Mouse (Mus musculus): ENCODE results near the gene Sec22b. TPM values are rescaled to one million over a fixed set of nuclear protein-coding genes. Genes with fewer than 3 reads are reported as not detected.
A peak's percentile ranks its signal among the peaks of the same experiment; 100 is the strongest.

Sec22b gene
- polyA plus RNA-seq, 1 experiment from 2014 or later: 143 TPM

DNA sequence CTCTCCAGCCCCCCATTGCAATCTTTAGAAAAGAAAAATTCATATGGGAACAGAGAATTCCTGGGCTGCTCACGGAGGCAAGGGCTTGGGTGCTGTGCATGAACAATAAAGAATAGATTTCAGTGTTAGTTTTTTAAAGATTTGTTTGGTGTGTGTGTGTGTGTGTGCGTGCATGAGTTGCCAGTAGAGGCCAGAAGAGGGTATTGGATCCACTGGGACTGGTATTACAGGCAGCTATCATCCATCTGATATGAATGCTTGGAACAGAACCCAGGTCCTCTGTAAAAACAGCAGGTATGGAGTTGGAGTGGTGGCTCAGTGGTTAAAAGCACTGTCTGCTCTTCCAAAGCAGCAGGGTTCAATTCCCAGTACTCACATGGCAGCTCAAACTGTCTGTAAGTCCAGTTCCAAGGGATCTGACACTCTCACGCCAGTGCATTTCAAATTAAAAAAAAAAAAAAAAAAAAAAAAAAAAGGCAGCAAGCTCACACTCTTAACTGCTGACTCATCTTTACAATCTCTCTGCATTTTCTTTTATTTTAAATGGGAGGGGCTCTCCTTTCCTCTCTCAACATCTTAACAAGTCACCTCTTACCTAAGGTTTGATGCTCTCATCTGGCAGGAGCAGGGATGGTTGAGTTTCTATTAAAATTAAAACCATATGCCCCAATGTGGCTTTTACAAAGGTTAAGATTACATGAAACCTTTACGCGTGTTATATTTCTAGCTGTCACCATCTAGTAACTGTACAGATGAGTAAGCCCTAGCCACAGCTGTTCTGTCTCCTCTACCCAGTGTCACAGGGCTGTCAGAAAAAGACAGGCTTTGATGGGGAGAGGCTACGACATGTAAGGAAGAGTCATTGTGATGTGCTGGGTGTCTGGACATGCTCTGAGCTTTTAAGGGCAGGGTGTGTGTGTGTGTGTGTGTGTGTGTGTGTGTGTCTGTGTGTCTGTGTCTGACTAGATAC, 33.6 kb downstream of the Sec22b start:
- Histone ChIP-seq H3K27me3 (ENCODE audit: control insufficient read depth, insufficient read depth, low read length) (no peaks in the 10 kb centered on the region), H3K4me1 (ENCODE audit: control insufficient read depth, insufficient read depth, low read length) (peaks cover 33% of the 10 kb centered on the region), H3K27ac (ENCODE audit: low read length) (no peak overlapping the region), H3K9me3 (replicated peaks; ENCODE audit: control insufficient read depth, low read length) (no peaks in the 10 kb centered on the region), H3K9ac (ENCODE audit: low read length) (no peak overlapping the region), H3K4me2 (ENCODE audit: low read depth, low read length) (no peak overlapping the region), H3K36me3 (ENCODE audit: control insufficient read depth, insufficient read depth, low read length) (no peaks in the 10 kb centered on the region), H3K4me3 (replicated peaks; ENCODE audit: low read length) (no peak overlapping the region)
- no peak for ATAC-seq (ENCODE audit: insufficient read depth, low FRiP score)
- WGBS: 80% methylated on average over 6 of the region's 6 CpGs

DNA sequence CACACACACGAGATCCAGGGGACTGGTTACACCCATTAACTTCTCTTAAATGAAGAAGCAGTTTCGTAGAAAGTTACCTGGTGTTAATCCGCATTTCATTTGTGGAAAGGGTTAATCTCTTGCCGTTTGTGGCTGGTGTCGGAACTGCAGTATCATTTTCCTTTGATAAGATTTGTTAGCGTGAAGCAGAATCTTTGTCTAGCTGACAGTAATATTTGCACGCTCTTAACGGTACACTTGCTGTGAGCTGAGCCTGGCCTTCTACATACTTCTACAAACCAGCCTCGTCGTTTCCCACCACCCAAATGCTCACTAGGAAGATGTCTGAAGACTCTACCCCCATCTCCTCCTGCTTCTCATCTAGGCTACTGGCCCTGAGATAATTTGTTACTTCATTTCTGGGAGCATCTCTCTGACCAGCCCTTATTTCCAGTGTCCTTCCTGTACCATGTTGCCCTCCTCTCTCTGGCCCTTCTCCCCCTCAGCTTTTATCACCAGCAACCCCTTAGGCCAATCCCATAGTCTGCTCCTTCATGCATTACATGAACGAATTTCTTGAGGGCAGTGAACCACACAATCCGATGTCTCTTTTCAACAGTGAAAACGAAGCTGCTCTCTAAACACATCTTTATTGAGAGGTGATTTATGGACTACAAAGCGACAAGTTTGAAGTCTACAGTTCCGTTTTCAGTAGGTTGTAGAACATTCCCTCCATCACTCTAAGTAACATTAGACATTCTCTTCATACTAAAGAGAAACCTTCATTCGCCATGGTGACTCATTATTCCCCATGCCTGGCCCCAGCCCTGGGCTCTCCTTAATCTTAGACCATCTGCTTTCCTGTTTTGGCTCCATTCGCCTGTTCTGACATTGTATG, 36.3 kb downstream of the Sec22b start:
- Histone ChIP-seq H3K27ac (ENCODE audit: low read length) (no peak overlapping the region), H3K27me3 (ENCODE audit: control insufficient read depth, insufficient read depth, low read length) (no peaks in the 10 kb centered on the region), H3K4me2 (ENCODE audit: low read depth, low read length) (no peak overlapping the region), H3K36me3 (ENCODE audit: control insufficient read depth, insufficient read depth, low read length) (no peaks in the 10 kb centered on the region), H3K9me3 (replicated peaks; ENCODE audit: control insufficient read depth, low read length) (no peaks in the 10 kb centered on the region), H3K9ac (ENCODE audit: low read length) (no peak overlapping the region), H3K4me3 (replicated peaks; ENCODE audit: low read length) (no peak overlapping the region), H3K4me1 (ENCODE audit: control insufficient read depth, insufficient read depth, low read length) (peaks cover 49% of the 10 kb centered on the region)
- 35% methylated on average over 17 of the region's 17 CpGs for WGBS
- ATAC-seq (ENCODE audit: insufficient read depth, low FRiP score): no peak

DNA sequence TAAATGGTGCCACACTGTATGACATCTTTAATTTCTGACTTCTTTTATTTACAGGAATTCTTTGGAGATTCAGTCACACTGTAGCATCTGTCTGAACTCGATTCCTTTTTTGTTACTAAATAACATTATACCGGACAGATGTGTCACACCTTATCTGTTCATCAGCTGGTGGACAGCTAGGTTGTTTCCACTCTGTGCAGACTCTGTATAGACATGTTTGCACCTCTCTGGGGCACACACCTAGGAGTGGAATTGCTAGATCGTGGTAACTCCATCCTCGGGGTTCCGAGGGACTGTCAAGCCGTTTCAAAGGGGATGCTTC, 36.9 kb downstream of the Sec22b start:
- no peaks in the 10 kb centered on the region for H3K36me3 ChIP-seq (ENCODE audit: control insufficient read depth, insufficient read depth, low read length)
- 66% methylated on average over 6 of the region's 6 CpGs for WGBS
- H3K27ac ChIP-seq (ENCODE audit: low read length): no peak overlapping the region
- no peaks in the 10 kb centered on the region for H3K9me3 ChIP-seq (replicated peaks; ENCODE audit: control insufficient read depth, low read length)
- H3K4me3 ChIP-seq (replicated peaks; ENCODE audit: low read length): no peak overlapping the region
- no peaks in the 10 kb centered on the region for H3K27me3 ChIP-seq (ENCODE audit: control insufficient read depth, insufficient read depth, low read length)
- peaks cover 50% of the 10 kb centered on the region for H3K4me1 ChIP-seq (ENCODE audit: control insufficient read depth, insufficient read depth, low read length)
- ATAC-seq (ENCODE audit: insufficient read depth, low FRiP score): no peak
- no peak overlapping the region for H3K4me2 ChIP-seq (ENCODE audit: low read depth, low read length)
- H3K9ac ChIP-seq (ENCODE audit: low read length): no peak overlapping the region

DNA sequence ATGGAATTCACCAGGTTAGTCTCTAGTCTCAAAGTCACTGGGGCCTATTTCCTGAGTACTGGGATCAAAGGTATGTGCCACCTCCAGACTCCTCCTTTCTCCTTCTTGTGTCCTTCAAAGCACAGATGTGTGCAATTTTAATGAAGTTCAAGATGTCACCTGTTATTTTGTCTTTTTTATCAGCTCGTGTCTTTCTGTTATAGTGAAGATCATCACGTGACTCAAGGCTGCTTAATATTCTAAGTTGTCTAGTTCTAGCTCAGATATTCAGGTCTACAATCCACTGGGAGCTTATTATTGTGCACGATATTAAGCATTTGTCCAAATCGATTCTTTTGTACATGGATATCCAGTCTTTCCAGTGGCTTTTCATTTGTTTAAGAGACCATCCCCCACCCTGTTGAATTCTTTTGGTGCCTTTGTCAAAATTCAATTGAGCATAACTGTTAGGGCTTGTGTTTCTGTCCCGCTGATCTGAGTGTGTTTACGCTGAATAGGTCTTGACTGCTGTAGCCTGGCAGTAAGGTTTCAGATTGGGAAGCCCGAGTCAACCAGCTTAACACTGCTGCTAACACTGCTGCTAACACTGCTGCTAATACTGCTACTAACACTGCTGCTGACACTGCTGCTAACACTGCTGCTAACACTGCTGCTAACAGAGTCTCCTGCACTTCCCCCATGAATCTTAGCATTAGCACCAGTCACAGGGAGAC, 38.0 kb downstream of the Sec22b start:
- Histone ChIP-seq H3K4me1 (ENCODE audit: control insufficient read depth, insufficient read depth, low read length) (peaks cover 44% of the 10 kb centered on the region), H3K27ac (ENCODE audit: low read length) (no peak overlapping the region)
- 51% methylated on average over 7 of the region's 7 CpGs for WGBS

DNA sequence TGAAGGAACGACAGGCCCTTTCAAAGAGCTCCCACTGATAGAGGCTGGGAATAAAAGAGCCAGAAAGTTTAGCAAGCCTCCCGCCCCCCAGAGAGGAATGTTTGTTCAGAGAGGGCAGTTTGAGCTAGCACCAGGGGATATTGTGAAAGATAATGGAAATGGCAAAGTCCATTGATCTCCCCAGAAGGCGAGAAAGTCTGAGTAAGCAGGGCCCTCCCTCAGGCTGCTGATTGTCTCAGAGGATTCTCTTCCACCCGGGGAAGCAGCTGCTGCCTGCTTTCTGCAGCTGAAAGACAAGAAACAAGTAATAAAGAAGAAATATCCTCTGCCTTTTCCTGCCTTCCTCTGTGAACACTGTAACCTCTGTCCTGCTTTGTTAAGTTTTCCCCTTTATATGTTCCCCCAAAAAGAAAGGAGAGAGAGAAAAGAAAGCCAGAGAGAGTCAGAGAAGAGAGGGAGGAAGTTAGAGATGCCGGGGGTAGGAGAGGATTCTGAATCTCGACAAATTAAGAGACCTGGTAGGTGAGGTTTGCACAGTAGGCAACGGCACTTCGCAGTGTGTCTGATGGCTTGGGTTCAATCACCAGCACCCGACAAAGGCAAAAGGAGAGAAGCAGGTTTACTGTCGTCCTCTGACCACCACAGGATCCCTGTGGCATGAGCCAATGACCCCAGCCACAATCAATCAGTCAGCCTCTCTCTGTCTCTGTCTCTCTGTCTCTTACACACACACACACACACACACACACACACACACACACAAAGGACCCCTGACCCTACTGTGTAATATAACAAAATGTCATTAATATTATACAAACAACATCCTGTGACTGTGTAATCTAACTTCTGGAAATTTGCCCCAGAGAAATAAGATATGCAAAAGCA, 38.9 kb downstream of the Sec22b start:
- Histone ChIP-seq H3K27me3 (ENCODE audit: control insufficient read depth, insufficient read depth, low read length) (no peaks in the 10 kb centered on the region), H3K9ac (ENCODE audit: low read length) (peak overlapping the region; percentile 47; the same call in 1 of the 2 replicates), H3K9me3 (replicated peaks; ENCODE audit: control insufficient read depth, low read length) (no peaks in the 10 kb centered on the region), H3K27ac (ENCODE audit: low read length) (peak overlapping the region; percentile 66; the same call in 1 of the 2 replicates), H3K4me2 (ENCODE audit: low read depth, low read length) (no peak overlapping the region), H3K4me3 (replicated peaks; ENCODE audit: low read length) (no peak overlapping the region), H3K36me3 (ENCODE audit: control insufficient read depth, insufficient read depth, low read length) (no peaks in the 10 kb centered on the region), H3K4me1 (ENCODE audit: control insufficient read depth, insufficient read depth, low read length) (peaks cover 48% of the 10 kb centered on the region)
- ATAC-seq (ENCODE audit: insufficient read depth, low FRiP score): peak; percentile 21
- WGBS: 18% methylated on average over 10 of the region's 10 CpGs

More for the DNA sequence above, 38.0 kb downstream of the Sec22b start:
- Histone ChIP-seq H3K9ac (ENCODE audit: low read length) (peak overlapping the region; percentile 47; the same call in 1 of the 2 replicates), H3K36me3 (ENCODE audit: control insufficient read depth, insufficient read depth, low read length) (no peaks in the 10 kb centered on the region), H3K27me3 (ENCODE audit: control insufficient read depth, insufficient read depth, low read length) (no peaks in the 10 kb centered on the region), H3K9me3 (replicated peaks; ENCODE audit: control insufficient read depth, low read length) (no peaks in the 10 kb centered on the region), H3K4me3 (replicated peaks; ENCODE audit: low read length) (no peak overlapping the region), H3K4me2 (ENCODE audit: low read depth, low read length) (no peak overlapping the region)
- ATAC-seq (ENCODE audit: insufficient read depth, low FRiP score): no peak

DNA sequence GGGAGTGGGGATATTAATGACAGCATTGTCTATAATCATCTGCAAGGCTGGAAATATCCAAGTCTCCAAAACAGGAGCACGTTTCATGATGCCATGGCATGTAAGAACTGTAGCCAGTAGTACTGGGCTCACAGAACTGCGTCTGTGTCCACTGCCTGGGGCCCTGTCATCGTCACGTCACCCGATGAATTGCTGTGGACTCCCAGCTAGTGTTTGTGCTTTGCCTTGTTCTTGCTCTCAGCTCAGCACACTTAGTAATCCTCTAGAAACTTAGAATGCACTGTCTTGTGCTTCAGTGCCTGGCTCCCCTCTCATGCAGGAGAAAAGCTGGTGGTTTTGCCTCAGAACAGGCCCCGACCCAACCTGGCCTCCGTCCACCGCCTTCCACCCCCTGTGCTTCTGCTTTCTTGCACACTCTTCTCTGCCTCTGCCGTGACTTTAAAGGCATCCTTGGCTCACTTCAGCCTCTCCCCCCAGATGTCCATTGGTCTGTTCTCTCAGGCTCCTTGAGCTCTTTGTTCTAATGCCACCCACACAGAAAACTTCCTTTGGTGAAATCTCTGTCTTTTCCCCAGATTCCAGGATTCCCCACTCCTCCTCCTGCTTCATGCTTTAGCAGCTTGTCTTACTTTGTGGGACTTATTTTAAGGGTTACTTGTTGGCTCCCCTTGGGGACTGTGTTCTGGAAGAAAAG, 39.7 kb downstream of the Sec22b start:
- H3K36me3 ChIP-seq (ENCODE audit: control insufficient read depth, insufficient read depth, low read length): no peaks in the 10 kb centered on the region
- peak overlapping the region; percentile 13; the same call in 1 of the 2 replicates for H3K9ac ChIP-seq (ENCODE audit: low read length)
- no peaks in the 10 kb centered on the region for H3K27me3 ChIP-seq (ENCODE audit: control insufficient read depth, insufficient read depth, low read length)
- peak overlapping the region; percentile 66 for H3K27ac ChIP-seq (ENCODE audit: low read length)
- peaks cover 48% of the 10 kb centered on the region for H3K4me1 ChIP-seq (ENCODE audit: control insufficient read depth, insufficient read depth, low read length)
- no peak overlapping the region for H3K4me3 ChIP-seq (replicated peaks; ENCODE audit: low read length)
- 36% methylated on average over 9 of the region's 9 CpGs for WGBS
- no peaks in the 10 kb centered on the region for H3K9me3 ChIP-seq (replicated peaks; ENCODE audit: control insufficient read depth, low read length)
- ATAC-seq (ENCODE audit: insufficient read depth, low FRiP score): peak; percentile 61; the same call in 1 of the 2 replicates
- H3K4me2 ChIP-seq (ENCODE audit: low read depth, low read length): no peak overlapping the region

DNA sequence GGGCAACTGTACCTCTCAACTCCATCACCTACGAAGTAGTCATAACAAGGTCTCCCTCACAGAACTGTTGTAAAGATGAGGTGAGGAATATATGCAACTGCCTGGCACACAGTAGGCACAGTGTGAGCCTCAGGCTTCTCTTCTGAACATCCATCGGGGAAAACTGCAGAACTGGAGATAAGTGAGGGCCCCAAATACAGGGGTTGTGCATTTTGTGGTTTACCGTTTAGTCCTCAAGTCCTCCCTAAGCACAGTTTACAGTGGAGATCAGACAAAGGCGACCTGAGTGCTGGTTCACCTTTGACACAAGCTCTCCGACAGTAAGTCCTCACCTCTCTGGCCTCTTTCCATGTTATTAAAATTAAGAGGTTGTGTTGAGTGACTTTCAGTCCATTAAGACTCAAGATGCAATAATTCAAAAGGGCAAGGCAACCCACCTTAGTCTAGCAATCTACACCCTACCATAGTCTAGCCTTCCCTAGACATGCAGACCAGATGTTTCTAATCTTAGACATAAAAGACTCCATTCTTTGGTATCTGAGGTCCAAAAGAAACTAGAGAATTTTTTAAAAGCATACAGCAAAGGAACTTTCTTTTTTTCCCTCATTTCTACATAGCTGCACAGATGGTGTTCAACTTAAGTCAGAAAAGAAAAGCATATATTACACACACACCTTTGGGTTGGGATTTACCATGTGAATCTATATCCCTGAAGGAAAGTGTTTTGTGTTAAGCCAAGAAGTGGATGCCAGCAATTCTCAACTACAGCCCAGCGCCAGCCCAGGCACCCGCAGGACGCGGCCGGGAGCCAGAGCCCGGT, 40.7 kb downstream of the Sec22b start:
- H3K9me3 ChIP-seq (replicated peaks; ENCODE audit: control insufficient read depth, low read length): no peaks in the 10 kb centered on the region
- H3K4me3 ChIP-seq (replicated peaks; ENCODE audit: low read length): no peak overlapping the region
- H3K36me3 ChIP-seq (ENCODE audit: control insufficient read depth, insufficient read depth, low read length): no peaks in the 10 kb centered on the region
- no peaks in the 10 kb centered on the region for H3K27me3 ChIP-seq (ENCODE audit: control insufficient read depth, insufficient read depth, low read length)
- WGBS: 39% methylated on average over 11 of the region's 11 CpGs
- peak overlapping the region; percentile 44 for H3K4me2 ChIP-seq (ENCODE audit: low read depth, low read length)
- no peak for ATAC-seq (ENCODE audit: insufficient read depth, low FRiP score)
- peak overlapping the region; percentile 62 for H3K27ac ChIP-seq (ENCODE audit: low read length)
- peak overlapping the region; percentile 57; the same call in 1 of the 2 replicates for H3K9ac ChIP-seq (ENCODE audit: low read length)
- peaks cover 48% of the 10 kb centered on the region for H3K4me1 ChIP-seq (ENCODE audit: control insufficient read depth, insufficient read depth, low read length)
